Mouse (Mus musculus) embryo, embryonic 9.5 days (tissue): ENCODE measurements at regions not wholly inside any gene's neighbourhood (a gene's known extent, or its start where the extent isn't known, plus 50 kb on each side); places are given as distances from the start of the nearest gene placed in this dataset.
A peak's percentile ranks its signal among the peaks of the same experiment; 100 is the strongest.
"Not testable (repeated sequence)": the region's sequence is repeated elsewhere in the genome, so short reads cannot be mapped to it uniquely, and the experiment has no call there.

Experiments
- DNase-seq: peaks from one replicate; pipeline ENCODE4 v3.0.0-alpha.2; 2017; ENCODE audit errors: extremely low spot score

- DNase-seq: peak; percentile 48
These were observed 111.3 kb downstream of the Syt10 start for GRCm38 (mm10) chr15:89730320-89730719.

- DNase-seq: no peak
These were observed 117.3 kb downstream of the Syt10 start for GRCm38 (mm10) chr15:89724356-89724755.

- no peak for DNase-seq
These were observed 105.5 kb upstream of the Rabl2 start for GRCm38 (mm10) chr15:89697221-89697620.

- no peak for DNase-seq
These were observed 84.6 kb upstream of the Rabl2 start for GRCm38 (mm10) chr15:89676366-89676765.

GRCm38 (mm10) chr15:89656558-89656957 is 64.8 kb upstream of the Rabl2 start:
- DNase-seq: not testable (repeated sequence)
